Mouse (Mus musculus) E14TG2a.4 (cell line): ENCODE results near the gene Rps9.

Experiments used
- CTCF ChIP-seq: conservative IDR thresholded peaks from 2 replicates; pipeline ENCODE4 v1.5.1; 2014; ENCODE audit warnings: low read length
- NANOG ChIP-seq: IDR thresholded peaks from 2 replicates; pipeline ENCODE4 v1.6.1; 2014; ENCODE audit warnings: borderline replicate concordance, low read length, mixed read lengths
- POU5F1 ChIP-seq: IDR thresholded peaks from 2 replicates; pipeline ENCODE4 v1.6.1; 2014; ENCODE audit warnings: low read length, borderline replicate concordance

DNA sequence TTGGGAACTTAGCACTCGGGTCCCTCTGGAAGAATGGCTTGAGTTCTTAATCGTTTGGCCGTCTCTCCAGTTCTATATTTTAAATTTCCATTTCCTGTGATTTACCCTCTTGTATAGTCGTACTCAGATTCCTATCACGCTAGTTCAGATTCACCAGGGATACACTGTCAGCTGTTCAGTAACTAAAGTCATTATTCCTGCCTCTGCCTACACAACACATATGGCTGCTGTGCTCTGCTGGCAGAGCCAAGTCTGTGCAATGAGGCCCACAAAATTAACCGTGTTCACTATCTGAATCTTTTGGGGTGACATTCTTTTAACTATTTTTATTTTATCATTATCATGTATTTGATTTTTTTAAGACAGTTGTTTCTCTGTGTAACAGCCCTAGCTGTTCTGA is 5.3 kb upstream of the Rps9 start:
- TF ChIP-seq CTCF (no peak), NANOG (no peak), POU5F1 (no peak)
